ENCODE assay signal across 8 mouse cellular contexts in genomic region chr6:136518537-136519246, GRCm38 (mm10). TPM values are rescaled to one million over a fixed set of nuclear protein-coding genes. Genes with fewer than 3 reads are reported as not detected.
DNase-seq lines count a peak whose midpoint lies in the region; ATAC-seq and TF ChIP-seq lines count a peak whose summit lies in the region.

No protein-coding gene starts in this region.

- TF ChIP-seq EP300 in lung, postnatal 0 days (IDR thresholded peaks at IDR 0.05), result peak; percentile 46; the same call in 1 of the 2 replicates

- H3K27ac ChIP-seq in hindbrain, embryonic 12.5 days, result peak overlapping the region; percentile 94
- peak overlapping the region; percentile 97 for H3K27ac ChIP-seq in lung, postnatal 0 days (ENCODE audit: low read length)

- peak overlapping the region; percentile 45 for H3K4me2 ChIP-seq in hindbrain, embryonic 12.5 days (replicated peaks)
- peak overlapping the region; percentile 52 for H3K4me2 ChIP-seq in lung, postnatal 0 days (replicated peaks; ENCODE audit: low read depth, low read length)

- peak; percentile 61 for TF ChIP-seq CTCF in lung, postnatal 0 days (IDR thresholded peaks at IDR 0.05)

- H3K9me3 ChIP-seq in hindbrain, embryonic 12.5 days (replicated peaks), result peaks cover 8% of the 10 kb centered on the region; the same call in 1 of the 2 replicates
- no peaks in the 10 kb centered on the region; the same call in 1 of the 2 replicates for H3K9me3 ChIP-seq in lung, postnatal 0 days (ENCODE audit: low read length)

- no peaks in the 10 kb centered on the region for H3K27me3 ChIP-seq in hindbrain, embryonic 12.5 days
- H3K27me3 ChIP-seq in lung, postnatal 0 days (replicated peaks; ENCODE audit: insufficient read depth, low read length), result no peaks in the 10 kb centered on the region

- peak; percentile 97 for DNase-seq in R1 (ENCODE audit: low read depth, low spot score)
- peak; percentile 95 to 97 for DNase-seq in cerebellum, postnatal 14 days
- peak; percentile 95 for DNase-seq in frontal cortex, postnatal 10 days (ENCODE audit: low spot score in 2 of 2)
- DNase-seq in layer of hippocampus, postnatal 10 days (ENCODE audit: low spot score in 2 of 2), result peak; percentile 93 to 94
- peak; percentile 100 for DNase-seq in lung, postnatal 0 days (ENCODE audit: low spot score)
- DNase-seq in ovary, postnatal 10 days (ENCODE audit: low spot score), result peak; percentile 82
- peak; percentile 98 for DNase-seq in thymus, postnatal 0 days (ENCODE audit: low spot score)

- H3K9ac ChIP-seq in hindbrain, embryonic 12.5 days, result peak overlapping the region; percentile 63
- H3K9ac ChIP-seq in lung, postnatal 0 days (replicated peaks; ENCODE audit: low read depth), result peak overlapping the region; percentile 58

- 0 out of 2 replicates have a peak, but pooled peaks cover 5% of the 10 kb centered on the region for H3K4me1 ChIP-seq in hindbrain, embryonic 12.5 days
- no peaks in the 10 kb centered on the region for H3K4me1 ChIP-seq in lung, postnatal 0 days (ENCODE audit: insufficient read depth, low read depth, low read length)

- peak; percentile 97 for ATAC-seq in hindbrain, embryonic 12.5 days (ENCODE audit: low FRiP score)
- peak; percentile 98 for ATAC-seq in lung, postnatal 0 days

- peak overlapping the region; percentile 46 for H3K4me3 ChIP-seq in hindbrain, embryonic 12.5 days
- peak overlapping the region; percentile 65 for H3K4me3 ChIP-seq in lung, postnatal 0 days (ENCODE audit: low read depth, low read length)

- under 1% methylated on average over 59 of the region's 59 CpGs for WGBS in hindbrain, embryonic 12.5 days
- under 1% methylated on average over 56 of the region's 59 CpGs for WGBS in lung, postnatal 0 days

- peaks cover 12% of the 10 kb centered on the region for H3K36me3 ChIP-seq in hindbrain, embryonic 12.5 days
- H3K36me3 ChIP-seq in lung, postnatal 0 days (ENCODE audit: insufficient read depth, low read length), result no peaks in the 10 kb centered on the region

RNA-seq across cellular contexts. Expression of gene Atf7ip, which starts 12.7 kb away (rescaled TPM):
- 63.8 and 77.2 TPM in 2 replicates for polyA plus RNA-seq in hindbrain, embryonic 12.5 days (2016; fragmentation: Nextera tagmentation; extraction: Ambion mirVana)
- total RNA-seq in layer of hippocampus, postnatal 10 days (2021), result 100 to 1,000 TPM; 139 to 148 TPM
- polyA plus RNA-seq in lung, postnatal 0 days (2015; fragmentation: Nextera tagmentation; extraction: Ambion mirVana), result 13.9 and 14.9 TPM in 2 replicates
- polyA plus RNA-seq in thymus, postnatal 0 days (2015; fragmentation: Nextera tagmentation; extraction: Ambion mirVana), result 26.5 and 28.5 TPM in 2 replicates

Comparison
In these comparisons a context has a peak if more than half of its experiments do, and no peak if none do; other contexts are left out.
1. Peak in every context shown above with its lines: DNase-seq, ATAC-seq, H3K4me3 ChIP-seq and H3K27ac ChIP-seq.